8 mouse cellular contexts compared by ENCODE assay signal in genomic region chr12:116048766-116049165, GRCm38 (mm10). TPM values are rescaled to one million over a fixed set of nuclear protein-coding genes. Genes with fewer than 3 reads are reported as not detected.
DNase-seq lines count a peak whose midpoint lies in the region; ATAC-seq and TF ChIP-seq lines count a peak whose summit lies in the region.

No protein-coding gene starts in this region.

- H3K27ac ChIP-seq in thymus, adult 2 months (ENCODE audit: control insufficient read depth, insufficient read depth, low read length) = no peak overlapping the region
- H3K27ac ChIP-seq in liver, embryonic 13.5 days = no peak overlapping the region

- no peak for TF ChIP-seq POLR2A in thymus, adult 2 months (IDR thresholded peaks at IDR 0.05; ENCODE audit: control insufficient read depth, extremely low read depth, insufficient read depth, low read length, poor library complexity)

- H3K36me3 ChIP-seq in thymus, adult 2 months (ENCODE audit: control insufficient read depth, insufficient read depth, low read length) = no peaks in the 10 kb centered on the region
- no peaks in the 10 kb centered on the region for H3K36me3 ChIP-seq in liver, embryonic 13.5 days

- no peaks in the 10 kb centered on the region for H3K27me3 ChIP-seq in thymus, adult 2 months (ENCODE audit: control insufficient read depth, insufficient read depth, low read length)
- no peaks in the 10 kb centered on the region for H3K27me3 ChIP-seq in liver, embryonic 13.5 days

- 7% methylated on average over 7 of the region's 7 CpGs for WGBS in thymus, adult 2 months
- WGBS in liver, embryonic 13.5 days (ENCODE audit: insufficient replicate concordance) = 58% methylated on average over 7 of the region's 7 CpGs

- no peaks in the 10 kb centered on the region for H3K9me3 ChIP-seq in liver, embryonic 13.5 days (replicated peaks)

- peak overlapping the region; percentile 74 for H3K4me2 ChIP-seq in liver, embryonic 13.5 days

- ATAC-seq in liver, embryonic 13.5 days (ENCODE audit: low read depth) = no peak

- DNase-seq in adrenal gland, postnatal 14 days = peak; percentile 9
- no peak for DNase-seq in adrenal gland, adult 8-10 months
- peak; percentile 19 for DNase-seq in thymus, adult 2 months
- DNase-seq in thymus, adult 18-20 months = no peak
- DNase-seq in liver, embryonic 13.5 days = no peak
- peak; percentile 13 for DNase-seq in thymus, postnatal 4 days
- no peak for DNase-seq in layer of hippocampus, postnatal 14 days (ENCODE audit: low spot score in 2 of 2)
- DNase-seq in kidney, adult 9 months = no peak

- no peak for TF ChIP-seq CTCF in thymus, adult 2 months (IDR thresholded peaks at IDR 0.05; ENCODE audit: borderline replicate concordance, control insufficient read depth, extremely low read depth, insufficient read depth, low read length, poor library complexity)

- H3K4me1 ChIP-seq in thymus, adult 2 months (replicated peaks; ENCODE audit: control insufficient read depth, insufficient read depth, low read length) = peaks cover 8% of the 10 kb centered on the region
- H3K4me1 ChIP-seq in liver, embryonic 13.5 days (replicated peaks) = peaks cover 10% of the 10 kb centered on the region

- H3K4me3 ChIP-seq in thymus, adult 2 months (ENCODE audit: control insufficient read depth, insufficient read depth, low read length) = peak overlapping the region; percentile 17
- peak overlapping the region; percentile 67 for H3K4me3 ChIP-seq in liver, embryonic 13.5 days (replicated peaks)

- H3K9ac ChIP-seq in liver, embryonic 13.5 days = 0 out of 2 replicates have a peak overlapping the region, but pooled peaks have one; percentile 3

RNA-seq across cellular contexts. Expression of gene Zfp386, which starts 1.2 kb away (rescaled TPM):
- total RNA-seq in adrenal gland, postnatal 14 days (2021) = 33.8 and 43.3 TPM in 2 replicates
- 10 to 100 TPM; 26.0 to 47.7 (median 35.6) TPM for total RNA-seq in adrenal gland, adult 8-10 months (2022)
- 12.0 and 14.4 TPM in 2 replicates for polyA plus RNA-seq in thymus, adult 2 months (2012; rRNA removed)
- polyA plus RNA-seq in liver, embryonic 13.5 days (2015; fragmentation: Nextera tagmentation; extraction: Ambion mirVana) = 6.8 and 7.3 TPM in 2 replicates
- total RNA-seq in layer of hippocampus, postnatal 14 days (2021) = 10 to 100 TPM; 37.6 to 43.3 TPM

RNA-seq across cellular contexts. Expression of gene Vipr2, which starts 28.8 kb away (rescaled TPM):
- 0.96 and 1.4 TPM in 2 replicates for total RNA-seq in adrenal gland, postnatal 14 days (2021)
- total RNA-seq in adrenal gland, adult 8-10 months (2022) = under 1 TPM; 0.28 to 0.73 (median 0.44) TPM
- polyA plus RNA-seq in thymus, adult 2 months (2012; rRNA removed) = 0.51 and 0.66 TPM in 2 replicates
- polyA plus RNA-seq in liver, embryonic 13.5 days (2015; fragmentation: Nextera tagmentation; extraction: Ambion mirVana) = 0.19 and 0.22 TPM in 2 replicates
- 1 to 10 TPM; 1.8 to 2.2 TPM for total RNA-seq in layer of hippocampus, postnatal 14 days (2021)

Comparison
In these comparisons a context has a peak if more than half of its experiments do, and no peak if none do; other contexts are left out.
1. DNase-seq: peak in adrenal gland, postnatal 14 days (single experiment), thymus, adult 2 months (single experiment) and thymus, postnatal 4 days (single experiment); none in adrenal gland, adult 8-10 months (single experiment), thymus, adult 18-20 months (0 of 2), liver, embryonic 13.5 days (single experiment), layer of hippocampus, postnatal 14 days (0 of 2) and kidney, adult 9 months (single experiment).